Mouse (Mus musculus): Measurements from ENCODE around the gene Adgrf5.

- TF ChIP-seq EP300 (IDR thresholded peaks at IDR 0.05) (peak; percentile 25; the same call in 1 of the 2 replicates), CTCF (IDR thresholded peaks at IDR 0.05) (no peak)
Measured at GRCm38 (mm10) chr17:43400483-43400882, 40.2 kb downstream of the Adgrf5 start.
